Mouse (Mus musculus) adrenal gland (tissue): ENCODE measurements around the gene Cdnf.

Experiments used
- intact Hi-C: fragments of 180-260 bp; cut with DNase I; formaldehyde crosslinking; loops from one replicate; pipeline ENCODE4 v1.15.1; 2025
- long read RNA-seq, 2 experiments: library from polyadenylated mRNA; unstranded; transcript quantifications; one replicate each; pipeline ENCODE4 v2.0.0; 2020; ENCODE audit warnings: borderline replicate concordance in 1 of 2; ENCODE audit not compliant: insufficient replicate concordance in 1 of 2

The Cdnf gene
- long read RNA-seq, experiment 1 = 0 reads
- long read RNA-seq, experiment 2 = 0 reads

GRCm38 (mm10) chr2:3512552-3513454, at the start of gene Cdnf, which contains the start of the genes Gm45902 and Hspa14:
Cdnf (plus strand) TSS chr2:3513030.
Gm45902 (minus strand) TSS chr2:3512790.
Hspa14 (minus strand) TSS chr2:3512814.
- intact Hi-C loops = loop anchor here (5.0 kb wide), 1 partner anchor 96 kb away; no protein-coding TSS in a partner anchor

- intact Hi-C loops = loop anchor here (5.0 kb wide), 1 partner anchor 47 kb away; no protein-coding TSS in a partner anchor
Measured at GRCm38 (mm10) chr2:3473891-3474290, 38.9 kb upstream of the Cdnf start.

- intact Hi-C loops = loop anchor here (5.0 kb wide), 1 partner anchor 47 kb away; no protein-coding TSS in a partner anchor
Measured at GRCm38 (mm10) chr2:3474361-3474805, 38.4 kb upstream of the Cdnf start.

GRCm38 (mm10) chr2:3474861-3475283, 38.0 kb upstream of the Cdnf start, which contains the start of gene Suv39h2:
Suv39h2 (minus strand) TSS chr2:3475031.
- intact Hi-C loops = loop anchor here (5.0 kb wide), 1 partner anchor 48 kb away; no protein-coding TSS in a partner anchor

- intact Hi-C loops = no loop called here
Measured at GRCm38 (mm10) chr2:3475746-3476251, 37.0 kb upstream of the Cdnf start.

- intact Hi-C loops = no loop called here
Measured at GRCm38 (mm10) chr2:3480239-3480638, 32.6 kb upstream of the Cdnf start.

GRCm38 (mm10) chr2:3489816-3490215, 23.0 kb upstream of the Cdnf start:
- intact Hi-C loops = no loop called here

- intact Hi-C loops = no loop called here
Measured at GRCm38 (mm10) chr2:3493833-3494409, 18.9 kb upstream of the Cdnf start.

GRCm38 (mm10) chr2:3499543-3499942, 13.3 kb upstream of the Cdnf start:
- intact Hi-C loops = no loop called here

- intact Hi-C loops = no loop called here
Measured at GRCm38 (mm10) chr2:3500886-3501285, 11.9 kb upstream of the Cdnf start.

GRCm38 (mm10) chr2:3512076-3512475, 754 bp upstream of the Cdnf start:
- intact Hi-C loops = loop anchor here (5.0 kb wide), 1 partner anchor 95 kb away; no protein-coding TSS in a partner anchor

- intact Hi-C loops = no loop called here
Measured at GRCm38 (mm10) chr2:3522558-3522957, 9.7 kb downstream of the Cdnf start.

GRCm38 (mm10) chr2:3526288-3526687, 13.5 kb downstream of the Cdnf start:
- intact Hi-C loops = no loop called here

GRCm38 (mm10) chr2:3541307-3542079, 28.7 kb downstream of the Cdnf start:
- intact Hi-C loops = no loop called here

- intact Hi-C loops = loop anchor here (2.0 kb wide), 2 partner anchors 225 to 253 kb away; no protein-coding TSS in a partner anchor
Measured at GRCm38 (mm10) chr2:3546055-3546454, 33.2 kb downstream of the Cdnf start.

GRCm38 (mm10) chr2:3546588-3546987, 33.8 kb downstream of the Cdnf start:
- intact Hi-C loops = loop anchor here (2.0 kb wide), 2 partner anchors 224 to 252 kb away; no protein-coding TSS in a partner anchor

GRCm38 (mm10) chr2:3570186-3570585, 57.4 kb downstream of the Cdnf start, which contains the start of gene Fam107b:
Fam107b (plus strand) TSS chr2:3570488.
- intact Hi-C loops = no loop called here

- intact Hi-C loops = no loop called here
Measured at GRCm38 (mm10) chr2:3570606-3571005, 57.8 kb downstream of the Cdnf start.

GRCm38 (mm10) chr2:3573883-3574282, 61.1 kb downstream of the Cdnf start:
- intact Hi-C loops = no loop called here

- intact Hi-C loops = no loop called here
Measured at GRCm38 (mm10) chr2:3575140-3575539, 62.3 kb downstream of the Cdnf start.
